Mouse (Mus musculus) c-Kit-positive CD71-positive TER-119-negative erythroid progenitor cells, embryonic 14.5 days (primary cell): ENCODE measurements around the gene Olfr1373.
"Not testable (repeated sequence)": the region's sequence is repeated elsewhere in the genome, so short reads cannot be mapped to it uniquely, and the experiment has no call there.

ENCODE experiments used
- DNase-seq: peaks from one replicate; pipeline ENCODE4 v3.0.0-alpha.2; 2013; ENCODE audit warnings: low read depth

Gene Olfr1373

DNA sequence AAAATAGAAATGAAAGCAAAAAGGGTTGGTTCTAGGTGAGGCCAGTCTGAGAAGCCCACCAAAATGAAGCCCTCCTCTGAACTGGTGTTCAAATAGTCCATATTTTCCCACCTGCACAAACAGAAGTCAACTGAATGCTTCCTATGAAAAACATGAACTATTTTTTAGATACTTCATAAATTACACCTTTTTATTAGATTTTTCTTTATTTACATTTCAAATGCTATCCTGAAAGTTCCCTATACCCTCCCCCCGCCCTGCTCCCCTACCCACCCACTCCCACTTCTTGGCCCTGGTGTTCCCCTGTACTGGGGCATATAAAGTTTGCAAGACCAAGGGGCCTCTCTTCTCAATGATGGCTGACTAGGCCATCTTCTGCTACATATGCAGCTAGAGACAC is at the start of gene Olfr1373:
Gene Olfr1373 (minus strand): TSS at position 101 of the 400 bp plus-strand sequence.
- DNase-seq = not testable (repeated sequence)

GRCm38 (mm10) chr11:52180651-52181050 is 35.3 kb upstream of the Olfr1373 start:
- DNase-seq = not testable (repeated sequence)

- not testable (repeated sequence) for DNase-seq
Observed at GRCm38 (mm10) chr11:52179897-52180296, 34.6 kb upstream of the Olfr1373 start.

DNA sequence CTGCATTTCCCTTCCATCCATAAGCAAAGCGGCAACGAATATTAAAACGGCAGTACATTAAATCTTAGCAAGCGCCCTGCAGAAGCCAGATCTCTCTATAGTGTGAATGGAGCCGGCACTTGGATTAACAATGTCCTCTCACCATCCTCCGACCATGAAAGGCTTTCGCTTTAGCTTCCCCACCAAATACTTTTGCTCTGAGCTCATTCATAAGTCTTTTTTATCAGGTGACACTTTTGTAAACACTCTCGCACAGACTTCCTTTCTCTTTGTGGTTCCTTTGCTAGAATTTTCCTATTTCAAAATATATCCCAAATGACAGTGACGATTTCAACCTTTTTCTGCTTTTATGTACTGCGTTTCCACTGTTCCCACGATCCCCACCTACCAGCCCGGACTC is 23.1 kb upstream of the Olfr1373 start:
- no peak for DNase-seq

DNA sequence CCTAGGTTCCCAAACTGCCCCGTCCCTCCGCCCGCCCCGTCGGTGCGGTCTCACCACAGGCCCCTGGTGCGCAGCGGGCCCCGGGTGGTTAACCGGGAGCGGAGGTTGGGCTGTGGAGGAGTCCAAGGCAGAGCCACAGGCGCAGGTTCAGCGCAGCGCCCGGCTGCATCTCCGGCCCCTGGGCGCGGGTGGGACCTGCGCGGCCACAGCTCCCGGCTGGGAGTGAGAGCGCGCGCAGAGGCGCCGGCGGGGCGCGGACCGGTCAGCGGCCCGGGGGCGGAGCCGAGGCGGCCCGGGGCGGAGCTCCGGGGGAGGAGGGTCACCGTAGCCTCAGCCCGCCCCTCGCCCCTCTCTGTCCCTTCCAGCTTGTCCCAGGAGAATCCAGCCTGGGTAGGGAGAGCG is 22.6 kb upstream of the Olfr1373 start:
- DNase-seq = not testable (repeated sequence)

DNA sequence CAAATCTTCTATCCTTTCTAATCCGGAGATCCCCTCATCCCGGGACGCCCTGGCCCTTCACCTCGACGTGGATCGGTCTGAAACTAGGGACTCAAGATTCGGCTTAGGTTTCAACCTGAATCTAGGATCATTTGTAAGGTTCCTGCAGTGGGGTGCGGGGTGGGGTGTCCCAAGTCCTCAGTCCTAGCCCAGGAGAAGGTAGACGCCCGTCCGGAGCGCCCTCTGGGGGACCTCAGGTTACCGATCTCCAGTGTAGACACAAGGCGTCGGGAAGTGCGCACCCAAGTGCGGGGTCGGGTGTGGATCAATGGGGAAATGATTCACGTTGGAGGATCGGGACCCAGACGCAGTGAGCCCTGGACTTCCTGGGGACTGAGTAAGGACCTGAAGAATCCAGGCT is 21.8 kb upstream of the Olfr1373 start:
- DNase-seq = no peak

GRCm38 (mm10) chr11:52163926-52164325 is 18.6 kb upstream of the Olfr1373 start:
- DNase-seq = no peak

DNA sequence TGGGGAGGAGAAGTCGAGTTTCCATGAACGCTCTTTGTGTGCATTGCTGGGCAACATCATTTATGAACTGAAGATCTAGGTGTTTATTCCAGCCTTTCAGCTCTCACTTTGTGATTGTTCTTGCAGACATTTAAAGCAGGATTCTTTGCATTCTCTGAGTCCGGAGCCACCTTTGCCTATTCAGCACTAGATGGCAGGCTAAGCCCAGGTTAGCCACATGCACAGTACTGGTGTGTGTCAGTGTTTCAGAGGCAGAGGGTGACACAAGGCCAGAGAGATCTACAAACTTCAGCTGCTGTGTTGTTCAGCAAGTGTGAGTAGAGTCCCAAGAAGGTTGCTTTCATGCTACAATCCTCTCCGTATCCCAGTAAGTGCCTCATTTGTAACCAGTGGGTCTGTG is 1.7 kb downstream of the Olfr1373 start:
- DNase-seq = not testable (repeated sequence)

DNA sequence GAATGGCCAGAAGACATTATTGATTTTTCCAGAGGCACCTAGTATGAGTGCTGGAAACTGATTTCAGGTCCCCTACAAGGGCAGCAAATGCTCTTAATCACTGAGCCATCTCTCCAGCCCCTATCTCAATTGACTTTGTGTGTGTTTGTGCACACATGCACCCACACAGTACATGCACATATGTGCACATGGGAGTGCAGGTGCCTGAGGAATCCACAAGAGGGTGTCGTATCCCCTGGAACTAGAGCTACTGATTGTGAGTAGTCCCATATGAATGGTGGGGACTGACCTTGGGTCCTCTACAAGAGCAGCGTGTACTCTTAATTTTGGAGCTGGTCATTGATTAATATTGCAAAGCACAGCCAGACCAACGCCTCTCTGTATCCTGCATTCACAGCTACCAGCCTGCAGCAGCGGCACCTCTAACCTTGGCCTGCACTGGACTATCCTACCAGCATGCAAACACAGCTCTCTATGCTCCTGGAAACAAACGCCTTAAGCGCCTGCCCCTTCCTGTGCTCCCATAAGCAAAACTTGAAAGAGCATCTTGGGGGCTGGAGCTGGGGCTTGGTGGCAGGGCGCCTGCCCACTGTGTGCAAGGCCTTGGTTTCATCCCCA is 14.8 kb downstream of the Olfr1373 start:
- DNase-seq = no peak

DNA sequence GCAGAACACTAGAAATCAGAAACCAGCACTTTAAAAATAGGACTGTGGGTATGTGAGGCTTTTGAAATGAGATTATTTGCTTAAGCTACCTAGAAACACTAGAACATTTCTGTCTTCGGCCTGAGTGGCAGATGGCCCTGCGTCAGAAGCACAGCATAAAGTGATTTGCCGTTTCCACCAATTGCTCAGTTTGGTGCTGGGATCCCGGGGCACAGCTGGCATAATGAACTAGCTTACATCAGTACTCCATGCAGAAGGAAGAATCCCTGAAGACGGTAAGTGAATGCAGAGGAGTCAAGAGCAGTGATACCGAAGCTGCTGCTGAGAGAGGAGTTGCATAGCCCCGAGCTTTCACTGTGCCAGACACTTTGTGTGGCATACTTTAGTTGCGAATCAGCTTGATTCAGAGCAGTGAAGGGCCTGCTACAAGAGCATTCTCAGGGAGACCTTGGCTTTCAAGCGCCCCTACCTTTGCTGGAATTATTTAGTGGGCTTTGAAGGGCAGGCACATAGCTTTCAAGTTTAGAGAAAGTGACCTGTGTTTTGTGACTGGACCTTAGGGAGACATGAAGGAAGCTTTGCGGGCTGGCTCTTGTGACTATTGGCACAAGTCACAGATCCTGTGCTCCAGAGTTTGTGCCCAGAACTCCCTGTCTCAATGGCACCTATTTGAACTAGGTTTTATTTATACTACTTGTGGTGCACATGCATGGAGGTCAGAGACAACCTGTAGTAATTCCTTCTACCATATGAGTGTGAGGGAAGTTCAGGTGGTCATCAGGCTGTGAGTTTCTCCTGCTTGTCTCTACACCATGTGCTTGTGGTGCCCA is 15.5 kb downstream of the Olfr1373 start:
- no peak for DNase-seq

DNA sequence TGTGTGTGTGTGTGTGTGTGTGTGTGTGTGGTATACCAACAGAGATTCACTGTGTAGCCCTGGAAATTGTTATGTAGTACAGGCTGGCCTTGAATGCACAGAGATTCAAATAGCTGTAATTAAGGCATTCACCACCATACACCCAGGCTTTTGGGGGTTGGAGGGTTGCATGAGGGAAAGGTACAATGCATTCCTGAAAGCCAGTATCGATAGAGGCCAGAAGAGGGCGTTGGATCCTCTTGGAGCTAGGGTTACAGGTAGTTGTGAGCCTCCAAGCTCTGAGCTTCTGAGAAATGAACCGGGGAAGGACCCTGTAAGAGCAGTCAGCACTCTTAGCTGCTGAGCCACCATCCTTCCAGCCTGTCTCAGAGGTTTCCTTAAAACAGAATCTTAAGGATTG is 16.2 kb downstream of the Olfr1373 start:
- no peak for DNase-seq

GRCm38 (mm10) chr11:52128316-52129061 is 16.8 kb downstream of the Olfr1373 start:
- no peak for DNase-seq

GRCm38 (mm10) chr11:52127760-52128159 is 17.6 kb downstream of the Olfr1373 start:
- DNase-seq = no peak

- no peak for DNase-seq
Observed at GRCm38 (mm10) chr11:52127169-52127568, 18.2 kb downstream of the Olfr1373 start.

- no peak for DNase-seq
Observed at GRCm38 (mm10) chr11:52124468-52124867, 20.9 kb downstream of the Olfr1373 start.

DNA sequence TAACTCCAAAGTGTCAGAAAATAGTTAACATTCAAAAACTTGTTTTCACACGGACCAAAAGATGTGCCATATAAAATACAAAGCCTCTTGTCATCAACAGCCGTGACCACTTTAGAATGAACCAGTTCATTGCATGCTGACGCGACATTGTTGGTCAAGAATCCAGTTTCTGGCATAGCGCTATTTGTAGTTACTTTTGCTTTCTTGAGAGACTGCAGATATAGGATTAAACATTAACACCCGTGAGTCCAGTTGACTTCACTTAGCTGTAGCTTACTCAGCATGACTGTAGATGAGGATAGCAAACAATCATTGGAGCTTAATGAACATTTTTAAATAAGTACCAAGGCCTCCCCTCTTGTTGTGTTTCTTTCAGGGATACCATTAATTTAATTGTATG is 23.3 kb downstream of the Olfr1373 start:
- DNase-seq = no peak

GRCm38 (mm10) chr11:52120415-52120814 is 24.9 kb downstream of the Olfr1373 start:
- DNase-seq = not testable (repeated sequence)

DNA sequence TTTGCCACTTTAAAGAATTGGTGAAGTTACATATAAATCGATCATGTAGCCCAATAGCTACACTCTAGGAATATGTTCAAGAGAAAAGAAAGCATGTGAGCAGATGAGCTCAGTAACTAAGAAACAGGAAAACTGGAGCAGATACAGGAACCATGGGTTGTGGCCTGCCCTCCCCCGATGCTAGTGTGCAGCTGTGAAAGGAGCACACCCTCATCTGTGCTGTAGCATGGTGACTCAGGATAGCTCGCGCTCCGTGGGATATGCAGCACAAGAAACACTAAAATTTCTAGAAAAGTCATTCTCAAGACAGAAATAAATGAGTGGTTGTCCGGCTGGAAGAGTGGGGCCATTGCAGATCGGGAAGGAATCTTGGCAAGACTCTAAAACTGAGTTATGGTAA is 28.2 kb downstream of the Olfr1373 start:
- no peak for DNase-seq

DNA sequence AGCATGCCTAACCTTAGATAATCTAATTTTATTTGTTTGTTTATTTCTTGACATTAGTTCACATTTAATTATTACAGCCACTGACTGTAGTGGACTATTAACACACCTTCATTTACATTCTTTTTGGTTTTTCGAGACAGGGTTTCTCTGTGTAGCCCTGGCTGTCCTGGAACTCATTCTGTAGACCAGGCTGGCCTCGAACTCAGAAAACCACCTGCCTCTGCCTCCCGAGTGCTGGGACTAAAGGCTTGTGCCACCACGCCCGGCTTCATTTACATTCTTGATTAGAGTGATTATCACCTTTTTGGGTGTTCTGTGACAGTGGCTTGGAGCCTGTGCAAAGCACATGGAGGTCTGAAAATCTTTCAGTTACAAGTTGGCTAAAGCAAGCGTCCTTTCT is 29.2 kb downstream of the Olfr1373 start:
- not testable (repeated sequence) for DNase-seq

GRCm38 (mm10) chr11:52115479-52115878 is 29.8 kb downstream of the Olfr1373 start:
- DNase-seq = peak; percentile 64

GRCm38 (mm10) chr11:52109421-52109820 is 35.9 kb downstream of the Olfr1373 start:
- no peak for DNase-seq

GRCm38 (mm10) chr11:52108796-52109195 is 36.5 kb downstream of the Olfr1373 start:
- no peak for DNase-seq

DNA sequence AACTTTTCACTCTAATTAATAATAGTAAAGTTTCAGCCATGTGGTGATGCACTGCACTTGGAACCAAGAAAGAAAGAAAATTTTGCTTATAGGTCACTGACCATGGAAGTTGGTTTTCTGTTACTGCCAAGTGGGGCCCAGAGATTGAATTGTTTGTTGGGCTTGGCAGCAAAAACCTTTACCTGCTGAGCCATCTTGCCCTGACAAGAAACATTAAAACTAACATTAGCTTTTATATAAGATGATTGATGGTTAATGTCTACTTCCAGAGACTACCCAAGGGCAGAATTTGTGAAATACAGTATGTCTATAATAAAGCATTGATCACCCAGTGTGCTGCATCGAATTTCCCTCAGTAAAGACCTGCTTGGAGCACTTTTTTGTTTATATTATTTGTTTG is 38.9 kb downstream of the Olfr1373 start:
- DNase-seq = no peak
